ENCODE assay signal across 24 mouse cellular contexts in genomic region chr7:142159366-142159765, GRCm38 (mm10). TPM values are rescaled to one million over a fixed set of nuclear protein-coding genes. Genes with fewer than 3 reads are reported as not detected.
A peak's percentile ranks its signal among the peaks of the same experiment; 100 is the strongest.
DNase-seq lines count a peak whose midpoint lies in the region; ATAC-seq lines count a peak whose summit lies in the region.
"Had no signal": no experiment of that assay in that cellular context is flagged by ENCODE, and none has a peak within 500 bp of the region (broad histone marks: within the 10 kb centered on the region; RNA-seq: fewer than 3 reads in every experiment).

No protein-coding gene starts in this region.

- DNase-seq in adrenal gland, adult 2 months: peak; percentile 10
- no peak for DNase-seq in adrenal gland, postnatal 4 days (ENCODE audit: low spot score in 2 of 2)
- DNase-seq in intestine, embryonic 14.5 days (ENCODE audit: low spot score): peak; percentile 29
- DNase-seq in adrenal gland, postnatal 14 days: peak; percentile 54
- DNase-seq in adrenal gland, postnatal 25 days: peak; percentile 40
- DNase-seq in lung, postnatal 25 days (ENCODE audit: low spot score): no peak
- DNase-seq: cerebellum, adult 11-12 months; cerebellum, adult 2 months; cerebellum, adult 9-10 months; cerebellum, postnatal 10 days; cerebellum, postnatal 25 days; forebrain, postnatal 0 days had no signal

- H3K4me2 ChIP-seq in intestine, embryonic 14.5 days (ENCODE audit: low read length): no peak overlapping the region
- H3K4me2 ChIP-seq in intestine, embryonic 15.5 days (replicated peaks): no peak overlapping the region
- H3K4me2 ChIP-seq in kidney, embryonic 16.5 days (replicated peaks; ENCODE audit: low read depth, low read length): no peak overlapping the region
- H3K4me2 ChIP-seq: embryonic facial prominence, embryonic 12.5 days; forebrain, embryonic 13.5 days; forebrain, embryonic 15.5 days had no signal

- 91% methylated on average over 3 of the region's 3 CpGs for WGBS in intestine, embryonic 14.5 days
- 97% methylated on average over 3 of the region's 3 CpGs for WGBS in intestine, embryonic 15.5 days
- WGBS in kidney, embryonic 16.5 days: 95% methylated on average over 3 of the region's 3 CpGs

- no peak overlapping the region for H3K4me3 ChIP-seq in intestine, embryonic 14.5 days (ENCODE audit: low read depth, low read length)
- H3K4me3 ChIP-seq in intestine, embryonic 15.5 days (replicated peaks): no peak overlapping the region
- H3K4me3 ChIP-seq in kidney, embryonic 16.5 days (ENCODE audit: low read length): no peak overlapping the region
- H3K4me3 ChIP-seq: embryonic facial prominence, embryonic 10.5 days; embryonic facial prominence, embryonic 12.5 days; forebrain, embryonic 13.5 days; forebrain, embryonic 15.5 days had no signal

- no peaks in the 10 kb centered on the region for H3K4me1 ChIP-seq in intestine, embryonic 14.5 days (replicated peaks; ENCODE audit: control insufficient read depth, insufficient read depth, low read length)
- no peaks in the 10 kb centered on the region for H3K4me1 ChIP-seq in intestine, embryonic 15.5 days (replicated peaks)
- no peaks in the 10 kb centered on the region for H3K4me1 ChIP-seq in kidney, embryonic 16.5 days (ENCODE audit: insufficient read depth, low read length)
- H3K4me1 ChIP-seq: embryonic facial prominence, embryonic 10.5 days; embryonic facial prominence, embryonic 12.5 days; forebrain, embryonic 13.5 days; forebrain, embryonic 15.5 days had no signal

- H3K9ac ChIP-seq in intestine, embryonic 14.5 days (ENCODE audit: low read length): no peak overlapping the region
- no peak overlapping the region for H3K9ac ChIP-seq in intestine, embryonic 15.5 days
- no peak overlapping the region for H3K9ac ChIP-seq in kidney, embryonic 16.5 days (replicated peaks; ENCODE audit: low read length)
- H3K9ac ChIP-seq: embryonic facial prominence, embryonic 12.5 days; forebrain, embryonic 13.5 days; forebrain, embryonic 15.5 days; forebrain, postnatal 0 days had no signal

- no peaks in the 10 kb centered on the region for H3K9me3 ChIP-seq in intestine, embryonic 14.5 days (ENCODE audit: control insufficient read depth, low read length)
- H3K9me3 ChIP-seq in intestine, embryonic 15.5 days: no peaks in the 10 kb centered on the region
- no peaks in the 10 kb centered on the region for H3K9me3 ChIP-seq in kidney, embryonic 16.5 days (ENCODE audit: low read length)
- H3K9me3 ChIP-seq: embryonic facial prominence, embryonic 10.5 days; embryonic facial prominence, embryonic 12.5 days; forebrain, embryonic 13.5 days; forebrain, embryonic 15.5 days had no signal

- no peaks in the 10 kb centered on the region for H3K27me3 ChIP-seq in intestine, embryonic 14.5 days (replicated peaks; ENCODE audit: control insufficient read depth, insufficient read depth, low read length)
- H3K27me3 ChIP-seq in intestine, embryonic 15.5 days (replicated peaks): no peaks in the 10 kb centered on the region
- H3K27me3 ChIP-seq in kidney, embryonic 16.5 days (ENCODE audit: insufficient read depth, low read length): no peaks in the 10 kb centered on the region
- H3K27me3 ChIP-seq: embryonic facial prominence, embryonic 12.5 days; forebrain, embryonic 13.5 days; forebrain, embryonic 15.5 days had no signal

- no peak for ATAC-seq in intestine, embryonic 14.5 days (replicated peaks; ENCODE audit: low FRiP score, low TSS enrichment, low read depth)
- ATAC-seq in intestine, embryonic 15.5 days: no peak
- no peak for ATAC-seq in kidney, embryonic 16.5 days (ENCODE audit: low FRiP score, low TSS enrichment)
- ATAC-seq: forebrain, embryonic 13.5 days; forebrain, embryonic 15.5 days; forebrain, postnatal 0 days had no signal

- H3K27ac ChIP-seq in intestine, embryonic 14.5 days (ENCODE audit: low read depth): no peak overlapping the region
- H3K27ac ChIP-seq in intestine, embryonic 15.5 days: no peak overlapping the region
- H3K27ac ChIP-seq in kidney, embryonic 16.5 days (ENCODE audit: low read length): no peak overlapping the region
- H3K27ac ChIP-seq: embryonic facial prominence, embryonic 10.5 days; embryonic facial prominence, embryonic 12.5 days; forebrain, embryonic 13.5 days; forebrain, embryonic 15.5 days had no signal

- H3K36me3 ChIP-seq in intestine, embryonic 14.5 days (ENCODE audit: control insufficient read depth, insufficient read depth, low read length): no peaks in the 10 kb centered on the region
- H3K36me3 ChIP-seq in intestine, embryonic 15.5 days: no peaks in the 10 kb centered on the region
- H3K36me3 ChIP-seq in kidney, embryonic 16.5 days (ENCODE audit: insufficient read depth, low read length): no peaks in the 10 kb centered on the region
- H3K36me3 ChIP-seq: embryonic facial prominence, embryonic 10.5 days; embryonic facial prominence, embryonic 12.5 days; forebrain, embryonic 15.5 days had no signal

RNA-seq across cellular contexts. Expression of gene Gm29735, which starts 2.5 kb away (rescaled TPM):
- not detected for total RNA-seq in adrenal gland, adult 2 months (2021)
- not detected in 2 replicates for polyA plus RNA-seq in adrenal gland, adult 2 months (2012; rRNA removed)
- total RNA-seq in adrenal gland, postnatal 4 days (2021): not detected
- polyA plus RNA-seq in intestine, embryonic 14.5 days (2014; fragmentation: Nextera tagmentation; extraction: Ambion mirVana): not detected in 2 replicates
- polyA plus RNA-seq in intestine, embryonic 15.5 days (2015; fragmentation: Nextera tagmentation; extraction: Ambion mirVana): not detected in 2 replicates
- not detected in 2 replicates for total RNA-seq in adrenal gland, postnatal 14 days (2021)
- not detected in 2 replicates for total RNA-seq in adrenal gland, postnatal 25 days (2021)
- not detected in 2 replicates for polyA plus RNA-seq in kidney, embryonic 16.5 days (2015; fragmentation: Nextera tagmentation; extraction: Ambion mirVana)
- total RNA-seq: ES-E14; forebrain, postnatal 0 days; MEL had no signal
- polyA plus RNA-seq: C2C12; cerebellum, adult 2 months; cortical plate, adult 2 months; embryonic facial prominence, embryonic 10.5 days; embryonic facial prominence, embryonic 12.5 days; embryonic facial prominence, embryonic 14.5 days; forebrain, embryonic 11.5 days; forebrain, embryonic 13.5 days; forebrain, embryonic 15.5 days; forebrain, postnatal 0 days had no signal

RNA-seq across cellular contexts. Expression of gene Gm4553, which starts 6.2 kb away (rescaled TPM):
- total RNA-seq in adrenal gland, adult 2 months (2021): not detected
- not detected in 2 replicates for polyA plus RNA-seq in adrenal gland, adult 2 months (2012; rRNA removed)
- not detected for total RNA-seq in adrenal gland, postnatal 4 days (2021)
- not detected in 2 replicates for polyA plus RNA-seq in intestine, embryonic 14.5 days (2014; fragmentation: Nextera tagmentation; extraction: Ambion mirVana)
- polyA plus RNA-seq in intestine, embryonic 15.5 days (2015; fragmentation: Nextera tagmentation; extraction: Ambion mirVana): not detected in 2 replicates
- total RNA-seq in adrenal gland, postnatal 14 days (2021): not detected in 2 replicates
- total RNA-seq in adrenal gland, postnatal 25 days (2021): not detected in 2 replicates
- not detected in 2 replicates for polyA plus RNA-seq in kidney, embryonic 16.5 days (2015; fragmentation: Nextera tagmentation; extraction: Ambion mirVana)
- total RNA-seq: ES-E14; forebrain, postnatal 0 days; MEL had no signal
- polyA plus RNA-seq: C2C12; cerebellum, adult 2 months; cortical plate, adult 2 months; embryonic facial prominence, embryonic 10.5 days; embryonic facial prominence, embryonic 12.5 days; embryonic facial prominence, embryonic 14.5 days; forebrain, embryonic 11.5 days; forebrain, embryonic 13.5 days; forebrain, embryonic 15.5 days; forebrain, postnatal 0 days had no signal

RNA-seq across cellular contexts. Expression of gene Gm45337, which starts 15.0 kb away (rescaled TPM):
- not detected for total RNA-seq in adrenal gland, adult 2 months (2021)
- not detected in 2 replicates for polyA plus RNA-seq in adrenal gland, adult 2 months (2012; rRNA removed)
- total RNA-seq in adrenal gland, postnatal 4 days (2021): not detected
- not detected in 2 replicates for polyA plus RNA-seq in intestine, embryonic 14.5 days (2014; fragmentation: Nextera tagmentation; extraction: Ambion mirVana)
- not detected in 2 replicates for polyA plus RNA-seq in intestine, embryonic 15.5 days (2015; fragmentation: Nextera tagmentation; extraction: Ambion mirVana)
- not detected in 2 replicates for total RNA-seq in adrenal gland, postnatal 14 days (2021)
- not detected in 2 replicates for total RNA-seq in adrenal gland, postnatal 25 days (2021)
- polyA plus RNA-seq in kidney, embryonic 16.5 days (2015; fragmentation: Nextera tagmentation; extraction: Ambion mirVana): not detected in 2 replicates
- total RNA-seq: ES-E14; forebrain, postnatal 0 days; MEL had no signal
- polyA plus RNA-seq: C2C12; cerebellum, adult 2 months; cortical plate, adult 2 months; embryonic facial prominence, embryonic 10.5 days; embryonic facial prominence, embryonic 12.5 days; embryonic facial prominence, embryonic 14.5 days; forebrain, embryonic 11.5 days; forebrain, embryonic 13.5 days; forebrain, embryonic 15.5 days; forebrain, postnatal 0 days had no signal

RNA-seq across cellular contexts. Expression of gene Krtap5-2, which starts 16.4 kb away (rescaled TPM):
- not detected for total RNA-seq in adrenal gland, adult 2 months (2021)
- polyA plus RNA-seq in adrenal gland, adult 2 months (2012; rRNA removed): not detected in 2 replicates
- total RNA-seq in adrenal gland, postnatal 4 days (2021): not detected
- not detected in 2 replicates for polyA plus RNA-seq in intestine, embryonic 14.5 days (2014; fragmentation: Nextera tagmentation; extraction: Ambion mirVana)
- not detected in 2 replicates for polyA plus RNA-seq in intestine, embryonic 15.5 days (2015; fragmentation: Nextera tagmentation; extraction: Ambion mirVana)
- total RNA-seq in adrenal gland, postnatal 14 days (2021): not detected in 2 replicates
- not detected in 2 replicates for total RNA-seq in adrenal gland, postnatal 25 days (2021)
- polyA plus RNA-seq in kidney, embryonic 16.5 days (2015; fragmentation: Nextera tagmentation; extraction: Ambion mirVana): not detected in 2 replicates
- total RNA-seq: ES-E14; forebrain, postnatal 0 days; MEL had no signal
- polyA plus RNA-seq: C2C12; cerebellum, adult 2 months; cortical plate, adult 2 months; embryonic facial prominence, embryonic 10.5 days; embryonic facial prominence, embryonic 12.5 days; embryonic facial prominence, embryonic 14.5 days; forebrain, embryonic 11.5 days; forebrain, embryonic 13.5 days; forebrain, embryonic 15.5 days; forebrain, postnatal 0 days had no signal

RNA-seq across cellular contexts. Expression of gene Gm39115, which starts 23.5 kb away (rescaled TPM):
- not detected for total RNA-seq in adrenal gland, adult 2 months (2021)
- polyA plus RNA-seq in adrenal gland, adult 2 months (2012; rRNA removed): not detected in 2 replicates
- total RNA-seq in adrenal gland, postnatal 4 days (2021): not detected
- not detected in 2 replicates for polyA plus RNA-seq in intestine, embryonic 14.5 days (2014; fragmentation: Nextera tagmentation; extraction: Ambion mirVana)
- not detected in 2 replicates for polyA plus RNA-seq in intestine, embryonic 15.5 days (2015; fragmentation: Nextera tagmentation; extraction: Ambion mirVana)
- total RNA-seq in adrenal gland, postnatal 14 days (2021): not detected in 2 replicates
- not detected in 2 replicates for total RNA-seq in adrenal gland, postnatal 25 days (2021)
- not detected in 2 replicates for polyA plus RNA-seq in kidney, embryonic 16.5 days (2015; fragmentation: Nextera tagmentation; extraction: Ambion mirVana)
- total RNA-seq: ES-E14; forebrain, postnatal 0 days; MEL had no signal
- polyA plus RNA-seq: C2C12; cerebellum, adult 2 months; cortical plate, adult 2 months; embryonic facial prominence, embryonic 10.5 days; embryonic facial prominence, embryonic 12.5 days; embryonic facial prominence, embryonic 14.5 days; forebrain, embryonic 11.5 days; forebrain, embryonic 13.5 days; forebrain, embryonic 15.5 days; forebrain, postnatal 0 days had no signal

Comparison
In these comparisons a context has a peak if more than half of its experiments do, and no peak if none do; other contexts are left out.
1. DNase-seq: peak in adrenal gland, adult 2 months (single experiment), intestine, embryonic 14.5 days (single experiment), adrenal gland, postnatal 14 days (single experiment) and adrenal gland, postnatal 25 days (single experiment); none in adrenal gland, postnatal 4 days (0 of 2) and lung, postnatal 25 days (single experiment).